Mouse (Mus musculus) G1E-ER4 (cell line): ENCODE results near the gene Slc31a1. TPM values are rescaled to one million over a fixed set of nuclear protein-coding genes. Genes with fewer than 3 reads are reported as not detected.

ENCODE experiments used
- GATA1 ChIP-seq: IDR thresholded peaks from one replicate; pipeline ENCODE4 v1.8.0; 2012; ENCODE audit warnings: low read length, inconsistent platforms
- polyA plus RNA-seq: library from polyadenylated mRNA; stranded (reverse); fragments of >175 nt; gene quantifications from 2 replicates; pipeline ENCODE4 v1.2.3, GENCODE M21; 2012

Slc31a1 gene
- polyA plus RNA-seq, 1 experiment, result 3.4 TPM

- peak; percentile 55 for TF ChIP-seq GATA1
Observed at GRCm38 (mm10) chr4:62383207-62383606, 22.7 kb downstream of the Slc31a1 start.

DNA sequence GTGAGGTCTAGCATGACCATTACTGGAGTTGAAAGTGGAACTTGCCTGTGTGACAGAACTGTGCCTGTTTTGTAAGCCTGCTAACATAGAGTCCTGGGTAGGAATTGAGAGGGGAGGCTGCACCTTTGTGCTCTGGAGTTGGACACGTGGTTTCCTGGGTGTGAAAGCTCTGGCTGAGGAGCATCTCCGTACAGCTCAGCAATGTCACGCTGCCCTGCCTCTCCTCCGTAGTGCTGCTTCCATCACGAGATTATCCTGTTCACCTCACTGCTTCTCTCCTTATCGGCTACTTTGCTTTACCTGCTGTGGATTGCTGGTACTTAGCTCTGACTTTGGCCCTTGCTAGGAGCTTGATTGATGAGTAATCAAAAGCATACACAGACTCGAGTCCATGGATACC lies 23.2 kb downstream of the Slc31a1 start:
- TF ChIP-seq GATA1, result no peak

DNA sequence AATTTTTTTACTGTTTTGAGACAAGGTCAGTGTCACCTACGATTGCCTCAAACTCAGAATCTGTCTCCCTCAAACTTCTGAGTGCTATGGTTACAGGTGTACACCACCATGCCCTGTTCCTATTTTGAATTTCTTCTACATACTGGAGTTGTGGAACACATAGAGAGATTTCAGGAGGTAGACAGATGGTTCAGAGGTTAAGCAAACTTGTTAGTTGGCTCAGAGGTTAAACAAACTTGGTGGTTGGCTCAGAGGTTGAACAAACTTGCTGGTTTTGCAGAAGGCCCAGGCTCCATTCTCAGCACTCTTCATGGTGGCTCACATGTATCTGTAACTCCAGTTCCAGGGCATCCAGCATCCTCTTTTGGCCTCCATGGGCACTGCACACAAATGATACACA lies 23.6 kb downstream of the Slc31a1 start:
- no peak for TF ChIP-seq GATA1

DNA sequence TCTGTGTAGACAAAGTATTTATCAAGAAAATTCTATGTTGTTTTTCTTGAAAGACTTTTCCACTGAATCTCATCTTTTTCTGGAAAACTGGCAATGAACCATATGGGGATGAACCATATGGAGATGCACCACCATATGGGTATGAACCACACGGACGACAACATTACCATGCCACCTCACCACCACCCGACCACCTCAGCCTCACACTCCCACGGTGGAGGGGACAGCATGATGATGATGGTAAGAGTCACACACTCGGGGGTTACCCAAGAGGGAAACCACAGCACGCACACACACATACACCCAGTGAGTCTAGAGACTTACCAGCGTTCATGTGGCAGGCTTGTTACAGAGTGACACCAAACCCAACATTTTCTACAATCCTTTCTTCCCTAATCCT lies 24.9 kb downstream of the Slc31a1 start:
- no peak for TF ChIP-seq GATA1

- no peak for TF ChIP-seq GATA1
Observed at GRCm38 (mm10) chr4:62389592-62390512, 29.3 kb downstream of the Slc31a1 start.

- TF ChIP-seq GATA1, result no peak
Observed at GRCm38 (mm10) chr4:62391892-62392291, 31.4 kb downstream of the Slc31a1 start.

DNA sequence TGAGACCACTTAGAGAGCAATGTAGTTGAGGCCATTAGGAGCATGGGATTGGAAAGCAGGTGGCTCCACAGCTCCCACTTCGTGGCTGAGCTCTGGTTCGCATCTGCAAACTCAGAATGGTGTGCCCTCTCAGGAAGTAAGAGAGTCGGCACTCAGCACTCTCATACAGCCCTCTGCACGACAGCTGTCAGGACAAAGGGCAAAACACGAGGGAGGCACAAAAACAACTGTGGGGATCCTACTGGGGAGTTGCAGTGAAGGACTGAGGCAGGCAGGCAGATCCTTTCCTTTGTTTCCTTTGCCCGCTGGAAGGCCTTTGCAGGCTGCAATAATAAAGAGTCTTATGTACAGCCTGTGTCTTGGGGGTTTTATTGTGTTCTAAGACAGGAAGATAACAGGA lies 32.9 kb downstream of the Slc31a1 start:
- TF ChIP-seq GATA1, result no peak

DNA sequence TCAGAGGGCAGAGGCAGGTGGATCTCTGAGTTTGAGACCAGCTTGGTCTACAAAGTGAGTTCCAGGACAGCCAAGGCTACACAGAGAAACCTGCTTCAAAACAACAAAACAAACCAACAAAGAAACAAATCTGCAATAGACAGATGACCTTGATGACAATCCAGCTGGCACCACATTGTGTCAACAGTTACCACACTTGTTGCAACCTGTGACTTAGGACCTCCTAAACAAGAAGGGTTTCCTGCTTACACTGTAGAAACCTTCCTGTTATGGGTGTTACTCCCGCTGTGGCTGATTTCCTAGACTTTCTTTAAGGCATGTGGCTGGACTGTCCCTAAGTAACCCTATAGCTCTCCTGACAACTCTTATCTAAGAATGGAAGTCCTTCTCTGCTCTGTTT lies 35.3 kb downstream of the Slc31a1 start:
- no peak for TF ChIP-seq GATA1

- no peak for TF ChIP-seq GATA1
Observed at GRCm38 (mm10) chr4:62397616-62398365, 37.3 kb downstream of the Slc31a1 start.

- no peak for TF ChIP-seq GATA1
Observed at GRCm38 (mm10) chr4:62398956-62399355, 38.4 kb downstream of the Slc31a1 start.

DNA sequence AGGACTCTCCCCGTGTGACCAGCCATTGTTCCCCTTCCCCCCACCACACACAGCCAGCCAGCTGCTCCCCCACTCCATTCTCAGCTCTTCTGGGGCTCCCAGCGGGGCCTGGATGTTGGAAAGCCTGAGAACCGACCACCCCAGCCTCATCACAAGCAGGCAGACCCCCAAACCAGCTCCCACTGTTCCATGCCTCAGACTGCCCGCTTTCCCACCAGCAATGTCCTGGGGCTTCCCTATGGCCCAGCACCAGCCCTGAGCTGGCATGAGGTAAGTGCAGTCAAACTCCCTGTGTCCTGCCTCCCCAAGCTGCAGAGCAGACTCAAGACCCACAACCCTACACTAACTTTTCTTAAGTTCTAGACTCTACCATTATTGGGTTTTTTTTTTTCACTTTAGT lies 45.6 kb downstream of the Slc31a1 start:
- TF ChIP-seq GATA1, result no peak

DNA sequence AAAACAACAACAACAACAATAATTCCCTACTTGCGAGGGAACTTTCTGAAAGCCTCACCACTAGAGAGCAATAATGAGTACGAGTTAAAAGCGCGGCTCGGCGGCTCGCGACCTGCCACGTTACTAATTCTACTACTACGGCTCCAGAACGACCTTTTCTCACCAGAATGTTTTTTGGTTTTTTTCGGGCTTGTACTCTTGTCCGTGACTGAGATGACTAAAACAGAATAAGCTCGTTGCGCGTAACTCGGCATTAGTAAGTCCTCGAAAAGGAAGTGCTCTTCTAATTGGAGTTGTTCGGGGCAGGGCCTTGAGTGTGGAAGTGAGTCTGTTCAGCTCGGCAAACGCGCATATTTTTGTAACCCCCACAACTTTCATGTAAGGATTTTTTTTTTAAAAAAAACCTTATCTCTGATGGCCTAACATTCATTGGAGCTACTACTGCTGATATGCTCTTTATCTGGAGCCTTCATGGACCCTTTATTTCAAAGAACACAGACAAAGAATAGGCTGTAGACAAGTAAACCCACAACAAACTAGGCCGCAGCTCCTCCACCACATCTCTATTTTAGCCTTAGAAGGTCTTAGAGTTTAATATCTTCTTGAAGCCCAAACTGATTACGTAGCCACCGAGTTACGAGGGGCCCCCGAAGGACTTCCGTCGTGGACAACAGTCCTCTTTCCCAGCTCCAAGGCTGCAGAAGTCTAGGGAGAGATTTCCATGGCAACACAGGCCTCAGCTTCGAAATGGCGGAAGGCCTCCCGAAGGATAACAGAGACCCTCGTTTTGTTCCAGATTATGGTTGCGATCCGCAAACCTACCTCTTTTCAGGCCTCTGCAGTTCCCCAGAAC lies 47.4 kb downstream of the Slc31a1 start:
- no peak for TF ChIP-seq GATA1

DNA sequence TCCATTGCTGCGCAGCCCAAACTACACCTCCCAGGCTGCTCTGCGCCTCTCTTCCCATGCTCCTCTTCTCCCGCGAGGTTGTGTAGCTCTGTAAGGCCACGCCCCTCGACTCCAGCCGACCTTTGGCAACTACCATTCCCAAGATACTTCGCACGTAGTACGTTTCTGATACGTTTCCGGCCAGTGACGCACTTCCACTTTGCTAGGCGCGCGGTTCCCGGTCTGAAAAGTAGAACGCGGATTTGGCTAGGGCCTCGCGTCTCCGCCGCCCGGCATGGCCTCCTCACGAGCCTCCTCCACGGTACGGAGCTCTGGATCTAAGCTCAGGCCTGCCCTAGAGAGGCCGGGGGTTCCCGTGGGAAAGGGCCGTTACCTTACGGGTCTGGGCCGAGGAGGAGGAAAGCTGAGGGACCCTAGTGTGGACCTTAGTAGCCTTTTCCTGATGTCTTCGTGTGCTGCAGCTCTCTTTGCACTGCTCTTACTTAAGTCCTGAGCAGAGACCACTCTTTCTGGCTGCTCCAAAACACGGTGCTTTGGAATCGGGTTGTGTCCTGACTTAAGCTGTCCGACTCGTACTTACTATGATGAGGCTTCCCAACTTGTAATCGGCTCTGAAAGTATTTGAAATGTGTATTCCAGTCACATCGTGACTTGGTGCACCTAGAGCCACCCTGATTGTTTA lies 48.2 kb downstream of the Slc31a1 start, which contains the start of the genes Cdc26 and Prpf4:
Gene Cdc26 (minus strand): TSS at position 42 of the 682 bp plus-strand sequence.
Gene Prpf4 (plus strand): TSS at position 197 of the 682 bp plus-strand sequence.
- TF ChIP-seq GATA1, result no peak

DNA sequence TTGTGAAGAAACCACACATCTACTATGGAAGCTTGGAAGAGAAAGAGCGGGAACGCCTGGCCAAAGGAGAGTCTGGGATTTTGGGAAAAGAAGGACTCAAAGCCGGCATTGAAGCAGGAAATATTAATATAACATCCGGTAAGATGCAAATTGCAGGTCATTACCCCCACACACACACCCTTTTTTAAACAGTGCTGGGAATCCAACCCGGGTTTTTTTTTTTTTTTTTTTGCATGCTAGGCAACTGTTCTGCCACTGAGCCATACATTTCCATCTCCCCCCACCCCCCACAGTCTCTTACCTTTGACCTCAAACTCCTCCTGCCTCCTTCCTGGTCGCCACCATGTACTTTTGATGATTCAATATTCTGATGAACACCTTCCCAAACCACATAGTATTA lies 49.1 kb downstream of the Slc31a1 start:
- TF ChIP-seq GATA1, result no peak

DNA sequence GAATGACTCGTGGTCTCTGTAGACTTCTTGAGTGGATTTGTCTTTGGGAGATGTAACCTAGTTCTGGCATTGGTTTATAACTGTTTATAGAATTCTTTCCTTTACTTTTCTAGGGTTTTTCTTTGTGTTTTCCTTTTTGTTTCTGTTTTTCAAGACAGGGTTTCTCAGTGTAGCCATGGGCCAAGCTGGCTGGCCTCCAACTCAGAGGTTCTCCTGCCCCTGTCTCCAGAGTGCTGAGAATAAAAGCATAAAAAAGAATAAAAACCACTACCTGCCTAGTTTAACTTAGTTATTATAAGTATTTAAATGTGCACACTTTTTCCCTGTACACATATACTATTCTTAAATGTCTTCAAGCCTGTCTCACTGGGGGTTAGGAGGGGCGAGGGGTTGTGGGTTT lies 49.8 kb downstream of the Slc31a1 start:
- TF ChIP-seq GATA1, result no peak
